8 mouse cellular contexts compared by ENCODE assay signal in genomic region chr3:84883817-84884483, GRCm38 (mm10).
DNase-seq lines count a peak whose midpoint lies in the region; ATAC-seq and TF ChIP-seq lines count a peak whose summit lies in the region.

No protein-coding gene starts in this region.

- no peak overlapping the region for H3K4me3 ChIP-seq in heart, adult 2 months
- H3K4me3 ChIP-seq in heart, embryonic 10.5 days, result no peak overlapping the region
- no peak overlapping the region for H3K4me3 ChIP-seq in heart, embryonic 12.5 days
- no peak overlapping the region for H3K4me3 ChIP-seq in lung, embryonic 14.5 days (ENCODE audit: low read depth, low read length)
- H3K4me3 ChIP-seq in stomach, embryonic 15.5 days (replicated peaks), result no peak overlapping the region
- no peak overlapping the region for H3K4me3 ChIP-seq in forebrain, embryonic 10.5 days

- peak; percentile 57 for ATAC-seq in heart, embryonic 12.5 days (ENCODE audit: insufficient number of reproducible peaks, low FRiP score)
- peak; percentile 65; the same call in 1 of the 2 replicates for ATAC-seq in lung, embryonic 14.5 days (ENCODE audit: insufficient read depth)
- 0 out of 2 replicates have a peak, but pooled peaks have one; percentile 35 for ATAC-seq in stomach, embryonic 15.5 days (ENCODE audit: insufficient read depth, low FRiP score, low read depth)

- peak; percentile 32 to 60 for DNase-seq in heart, adult 2 months
- no peak for DNase-seq in heart, embryonic 10.5 days (ENCODE audit: low spot score)
- DNase-seq in lung, embryonic 14.5 days, result peak; percentile 41
- DNase-seq in urinary bladder, postnatal 4 days (ENCODE audit: low spot score in 2 of 2), result no peak
- no peak for DNase-seq in forebrain, embryonic 10.5 days (ENCODE audit: extremely low spot score, low spot score)
- no peak for DNase-seq in layer of hippocampus, adult 18-20 months (ENCODE audit: low spot score in 2 of 2)

- no peaks in the 10 kb centered on the region for H3K79me2 ChIP-seq in heart, adult 2 months (replicated peaks; ENCODE audit: control insufficient read depth, insufficient read depth, low read length)

- 0 out of 2 replicates have a peak, but pooled peaks have one; percentile 24 for TF ChIP-seq EP300 in heart, adult 2 months (IDR thresholded peaks at IDR 0.05; ENCODE audit: insufficient read depth, low read depth, low read length)

- 39% methylated on average over 11 of the region's 11 CpGs for WGBS in heart, adult 2 months
- 50% methylated on average over 11 of the region's 11 CpGs for WGBS in heart, embryonic 10.5 days
- WGBS in heart, embryonic 12.5 days, result 34% methylated on average over 11 of the region's 11 CpGs
- WGBS in lung, embryonic 14.5 days, result 14% methylated on average over 11 of the region's 11 CpGs
- 25% methylated on average over 11 of the region's 11 CpGs for WGBS in stomach, embryonic 15.5 days
- WGBS in forebrain, embryonic 10.5 days, result 76% methylated on average over 11 of the region's 11 CpGs

- no peak overlapping the region for H3K9ac ChIP-seq in heart, adult 2 months (ENCODE audit: low read depth, low read length)
- H3K9ac ChIP-seq in heart, embryonic 12.5 days, result no peak overlapping the region
- no peak overlapping the region for H3K9ac ChIP-seq in lung, embryonic 14.5 days
- no peak overlapping the region for H3K9ac ChIP-seq in stomach, embryonic 15.5 days

- H3K4me1 ChIP-seq in heart, adult 2 months (ENCODE audit: control insufficient read depth, insufficient read depth, low read length), result 0 out of 2 replicates have a peak, but pooled peaks cover 2% of the 10 kb centered on the region
- H3K4me1 ChIP-seq in heart, embryonic 10.5 days, result peaks cover 21% of the 10 kb centered on the region
- H3K4me1 ChIP-seq in heart, embryonic 12.5 days (replicated peaks), result peaks cover 19% of the 10 kb centered on the region
- peaks cover 11% of the 10 kb centered on the region; the same call in 1 of the 2 replicates for H3K4me1 ChIP-seq in lung, embryonic 14.5 days (ENCODE audit: insufficient read depth)
- peaks cover 4% of the 10 kb centered on the region; the same call in 1 of the 2 replicates for H3K4me1 ChIP-seq in stomach, embryonic 15.5 days
- H3K4me1 ChIP-seq in forebrain, embryonic 10.5 days, result peaks cover 7% of the 10 kb centered on the region

- no peak overlapping the region for H3K27ac ChIP-seq in heart, adult 2 months
- H3K27ac ChIP-seq in heart, embryonic 10.5 days, result no peak overlapping the region
- no peak overlapping the region for H3K27ac ChIP-seq in heart, embryonic 12.5 days (ENCODE audit: poor library complexity, severe bottlenecking)
- H3K27ac ChIP-seq in lung, embryonic 14.5 days (ENCODE audit: low read depth), result no peak overlapping the region
- no peak overlapping the region for H3K27ac ChIP-seq in stomach, embryonic 15.5 days
- no peak overlapping the region for H3K27ac ChIP-seq in forebrain, embryonic 10.5 days

- H3K27me3 ChIP-seq in heart, adult 2 months (ENCODE audit: control insufficient read depth, insufficient read depth, low read length), result no peaks in the 10 kb centered on the region
- no peaks in the 10 kb centered on the region for H3K27me3 ChIP-seq in heart, embryonic 10.5 days (ENCODE audit: insufficient read depth, poor library complexity, severe bottlenecking)
- no peaks in the 10 kb centered on the region for H3K27me3 ChIP-seq in heart, embryonic 12.5 days (replicated peaks)
- no peaks in the 10 kb centered on the region for H3K27me3 ChIP-seq in lung, embryonic 14.5 days (ENCODE audit: insufficient read depth, low read length)
- H3K27me3 ChIP-seq in stomach, embryonic 15.5 days (replicated peaks), result no peaks in the 10 kb centered on the region
- no peaks in the 10 kb centered on the region for H3K27me3 ChIP-seq in forebrain, embryonic 10.5 days (ENCODE audit: poor library complexity, severe bottlenecking)

- intact Hi-C loops in heart, adult 2 months (cut with DNase I), result no loop called here

- H3K36me3 ChIP-seq in heart, adult 2 months (ENCODE audit: control insufficient read depth, insufficient read depth, low read length), result no peaks in the 10 kb centered on the region
- no peaks in the 10 kb centered on the region for H3K36me3 ChIP-seq in heart, embryonic 10.5 days
- no peaks in the 10 kb centered on the region for H3K36me3 ChIP-seq in heart, embryonic 12.5 days
- H3K36me3 ChIP-seq in lung, embryonic 14.5 days (ENCODE audit: insufficient read depth), result no peaks in the 10 kb centered on the region
- H3K36me3 ChIP-seq in stomach, embryonic 15.5 days, result no peaks in the 10 kb centered on the region
- no peaks in the 10 kb centered on the region for H3K36me3 ChIP-seq in forebrain, embryonic 10.5 days (replicated peaks)

- H3K4me2 ChIP-seq in heart, embryonic 12.5 days, result peak overlapping the region; percentile 22; the same call in 1 of the 2 replicates
- H3K4me2 ChIP-seq in lung, embryonic 14.5 days, result no peak overlapping the region
- no peak overlapping the region for H3K4me2 ChIP-seq in stomach, embryonic 15.5 days

- no peak for TF ChIP-seq POLR2A in heart, adult 2 months (IDR thresholded peaks at IDR 0.05; ENCODE audit: insufficient read depth, low read depth, low read length)

- TF ChIP-seq CTCF in heart, adult 2 months (IDR thresholded peaks at IDR 0.05), result no peak
- TF ChIP-seq CTCF in lung, embryonic 14.5 days (IDR thresholded peaks at IDR 0.05; ENCODE audit: low read depth), result no peak

- H3K9me3 ChIP-seq in heart, embryonic 10.5 days, result no peaks in the 10 kb centered on the region
- H3K9me3 ChIP-seq in heart, embryonic 12.5 days (replicated peaks), result no peaks in the 10 kb centered on the region
- H3K9me3 ChIP-seq in lung, embryonic 14.5 days (ENCODE audit: low read depth, low read length), result no peaks in the 10 kb centered on the region
- H3K9me3 ChIP-seq in stomach, embryonic 15.5 days, result no peaks in the 10 kb centered on the region
- no peaks in the 10 kb centered on the region for H3K9me3 ChIP-seq in forebrain, embryonic 10.5 days

Comparison
In these comparisons a context has a peak if more than half of its experiments do, and no peak if none do; other contexts are left out.
1. DNase-seq: peak in heart, adult 2 months (2 of 2) and lung, embryonic 14.5 days (single experiment); none in heart, embryonic 10.5 days (single experiment), urinary bladder, postnatal 4 days (0 of 2), forebrain, embryonic 10.5 days (single experiment) and layer of hippocampus, adult 18-20 months (0 of 2).
2. Peak in every context shown above with its lines, with median percentiles within 50 percentile points of each other: ATAC-seq.